Comparison of ENCODE assay signal across 22 mouse cellular contexts in genomic region chr8:120062742-120063141, GRCm38 (mm10). TPM values are rescaled to one million over a fixed set of nuclear protein-coding genes. Genes with fewer than 3 reads are reported as not detected.
DNase-seq lines count a peak whose midpoint lies in the region; ATAC-seq lines count a peak whose summit lies in the region.
"Had no signal": no experiment of that assay in that cellular context is flagged by ENCODE, and none has a peak within 500 bp of the region (broad histone marks: within the 10 kb centered on the region; RNA-seq: fewer than 3 reads in every experiment).

No protein-coding gene starts in this region.

- H3K4me3 ChIP-seq in forebrain, embryonic 10.5 days = no peak overlapping the region
- H3K4me3 ChIP-seq in forebrain, embryonic 16.5 days (replicated peaks; ENCODE audit: low read length) = no peak overlapping the region
- H3K4me3 ChIP-seq: erythroblast, embryonic 14.5 days; forebrain, embryonic 13.5 days; limb, embryonic 15.5 days; megakaryocyte, embryonic 14.5 days; midbrain, embryonic 13.5 days had no signal

- 0 out of 2 replicates have a peak, but pooled peaks cover 3% of the 10 kb centered on the region for H3K9me3 ChIP-seq in forebrain, embryonic 10.5 days
- H3K9me3 ChIP-seq in forebrain, embryonic 16.5 days (ENCODE audit: control insufficient read depth, low read length) = no peaks in the 10 kb centered on the region
- H3K9me3 ChIP-seq: forebrain, embryonic 13.5 days; limb, embryonic 15.5 days; midbrain, embryonic 13.5 days had no signal

- no peak overlapping the region for H3K9ac ChIP-seq in forebrain, embryonic 16.5 days (replicated peaks; ENCODE audit: low read depth, low read length)
- H3K9ac ChIP-seq: forebrain, embryonic 13.5 days; limb, embryonic 15.5 days; liver, embryonic 14.5 days; lung, embryonic 14.5 days; midbrain, embryonic 13.5 days had no signal

- ATAC-seq in cerebellum, adult (ENCODE audit: insufficient number of reproducible peaks, low FRiP score, low TSS enrichment) = peak; percentile 59; the same call in 1 of the 2 replicates
- ATAC-seq in forebrain, embryonic 16.5 days = no peak
- ATAC-seq: forebrain, embryonic 13.5 days; hindbrain, postnatal 0 days; intestine, embryonic 16.5 days; midbrain, embryonic 13.5 days had no signal

- 0 out of 2 replicates have a peak overlapping the region, but pooled peaks have one; percentile 15 for H3K27ac ChIP-seq in forebrain, embryonic 10.5 days
- H3K27ac ChIP-seq in forebrain, embryonic 16.5 days (ENCODE audit: low read length) = no peak overlapping the region
- H3K27ac ChIP-seq: forebrain, embryonic 13.5 days; hindbrain, postnatal 0 days; limb, embryonic 15.5 days; liver, embryonic 14.5 days; midbrain, embryonic 13.5 days had no signal

- H3K27me3 ChIP-seq in forebrain, embryonic 10.5 days (ENCODE audit: poor library complexity, severe bottlenecking) = no peaks in the 10 kb centered on the region
- no peaks in the 10 kb centered on the region for H3K27me3 ChIP-seq in forebrain, embryonic 16.5 days (replicated peaks; ENCODE audit: control insufficient read depth, insufficient read depth, low read length)
- H3K27me3 ChIP-seq: forebrain, embryonic 13.5 days; limb, embryonic 15.5 days; midbrain, embryonic 13.5 days had no signal

- DNase-seq in cerebellum, postnatal 14 days = no peak
- no peak for DNase-seq in forebrain, embryonic 10.5 days (ENCODE audit: extremely low spot score, low spot score)
- DNase-seq in brain, adult 2 months (ENCODE audit: low read depth, low spot score) = peak; percentile 43
- peak; percentile 87 for DNase-seq in gastrocnemius, postnatal 25 days
- DNase-seq in embryo, embryonic 10 days (ENCODE audit: low spot score) = no peak
- no peak for DNase-seq in yolk sac, embryonic 10.5 days (ENCODE audit: low spot score)
- DNase-seq: adrenal gland, adult 8-10 months; heart, adult 11 months; kidney, postnatal 4 days; lung, embryonic 14.5 days had no signal

- H3K4me1 ChIP-seq in forebrain, embryonic 10.5 days = peaks cover 2% of the 10 kb centered on the region; the same call in 1 of the 2 replicates
- H3K4me1 ChIP-seq in forebrain, embryonic 16.5 days (replicated peaks; ENCODE audit: control insufficient read depth, insufficient read depth, low read length) = no peaks in the 10 kb centered on the region
- H3K4me1 ChIP-seq: forebrain, embryonic 13.5 days; limb, embryonic 15.5 days; midbrain, embryonic 13.5 days had no signal

- WGBS in forebrain, embryonic 10.5 days = 88% methylated on average over 14 of the region's 14 CpGs
- 86% methylated on average over 14 of the region's 14 CpGs for WGBS in forebrain, embryonic 16.5 days

- H3K36me3 ChIP-seq in forebrain, embryonic 10.5 days (replicated peaks) = no peaks in the 10 kb centered on the region
- no peaks in the 10 kb centered on the region for H3K36me3 ChIP-seq in forebrain, embryonic 16.5 days (ENCODE audit: control insufficient read depth, insufficient read depth)
- H3K36me3 ChIP-seq: limb, embryonic 15.5 days; midbrain, embryonic 13.5 days had no signal

- no peak overlapping the region for H3K4me2 ChIP-seq in forebrain, embryonic 16.5 days (ENCODE audit: low read length)
- H3K4me2 ChIP-seq: forebrain, embryonic 13.5 days; heart, embryonic 11.5 days; limb, embryonic 15.5 days; lung, embryonic 14.5 days; midbrain, embryonic 13.5 days had no signal

RNA-seq across cellular contexts. Expression of gene Zdhhc7, which starts 38.5 kb away (rescaled TPM):
- 28.3 and 30.2 TPM in 2 replicates for polyA plus RNA-seq in forebrain, embryonic 10.5 days (2016; fragmentation: Nextera tagmentation; extraction: Ambion mirVana)
- polyA plus RNA-seq in forebrain, embryonic 16.5 days (2015; fragmentation: Nextera tagmentation; extraction: Ambion mirVana) = 28.9 and 29.7 TPM in 2 replicates
- total RNA-seq in gastrocnemius, postnatal 25 days (2021) = 10 to 100 TPM; 24.9 to 26.2 TPM

RNA-seq across cellular contexts. Expression of gene 6430548M08Rik, which starts 51.2 kb away (rescaled TPM):
- 3.4 and 3.8 TPM in 2 replicates for polyA plus RNA-seq in forebrain, embryonic 10.5 days (2016; fragmentation: Nextera tagmentation; extraction: Ambion mirVana)
- 27.5 and 29.2 TPM in 2 replicates for polyA plus RNA-seq in forebrain, embryonic 16.5 days (2015; fragmentation: Nextera tagmentation; extraction: Ambion mirVana)
- 10 to 100 TPM; 23.6 to 27.6 TPM for total RNA-seq in gastrocnemius, postnatal 25 days (2021)
- polyA plus RNA-seq: activated CD4-positive, CD25-positive, alpha-beta regulatory T cell, adult 4 months had no signal

Comparison
In these comparisons a context has a peak if more than half of its experiments do, and no peak if none do; other contexts are left out.
1. DNase-seq: peak in brain, adult 2 months (single experiment) and gastrocnemius, postnatal 25 days (single experiment); none in cerebellum, postnatal 14 days (0 of 2), forebrain, embryonic 10.5 days (single experiment), embryo, embryonic 10 days (single experiment) and yolk sac, embryonic 10.5 days (single experiment).